Mouse (Mus musculus) bone marrow macrophage, adult 2 months (primary cell): ENCODE results near the gene Eif2ak4.

Source experiments
- CTCF ChIP-seq: IDR thresholded peaks from 2 replicates; pipeline ENCODE4 v1.5.1; 2012; ENCODE audit warnings: low read depth, mild to moderate bottlenecking, low read length, moderate library complexity
- POLR2A ChIP-seq: IDR thresholded peaks from 2 replicates; pipeline ENCODE4 v1.6.1; 2012; ENCODE audit warnings: mild to moderate bottlenecking, low read depth, low read length, borderline replicate concordance

- TF ChIP-seq CTCF = no peak
- TF ChIP-seq POLR2A = no peak
Measured at GRCm38 (mm10) chr2:118479550-118479909, 91.1 kb downstream of the Eif2ak4 start, which contains the start of gene Srp14.
